8 mouse cellular contexts compared by ENCODE assay signal in genomic region chr9:101407141-101407540, GRCm38 (mm10).
DNase-seq lines count a peak whose midpoint lies in the region; ATAC-seq and TF ChIP-seq lines count a peak whose summit lies in the region.
"Had no signal": no experiment of that assay in that cellular context is flagged by ENCODE, and none has a peak within 500 bp of the region (broad histone marks: within the 10 kb centered on the region; RNA-seq: fewer than 3 reads in every experiment).

No protein-coding gene starts in this region.

- H3K9me3 ChIP-seq in limb, embryonic 11.5 days (ENCODE audit: control insufficient read depth, low read length): no peaks in the 10 kb centered on the region
- no peaks in the 10 kb centered on the region for H3K9me3 ChIP-seq in limb, embryonic 10.5 days (replicated peaks)
- H3K9me3 ChIP-seq in forebrain, postnatal 0 days (ENCODE audit: low read length): no peaks in the 10 kb centered on the region
- H3K9me3 ChIP-seq in intestine, postnatal 0 days (ENCODE audit: control insufficient read depth): no peaks in the 10 kb centered on the region

- 79% methylated on average over 5 of the region's 5 CpGs for WGBS in limb, embryonic 11.5 days
- WGBS in limb, embryonic 10.5 days: 85% methylated on average over 5 of the region's 5 CpGs
- WGBS in forebrain, postnatal 0 days: 15% methylated on average over 5 of the region's 5 CpGs
- 60% methylated on average over 5 of the region's 5 CpGs for WGBS in intestine, postnatal 0 days

- no peak overlapping the region for H3K4me2 ChIP-seq in limb, embryonic 11.5 days (ENCODE audit: low read depth, severe bottlenecking)
- no peak overlapping the region for H3K4me2 ChIP-seq in forebrain, postnatal 0 days (ENCODE audit: low read depth)
- H3K4me2 ChIP-seq in intestine, postnatal 0 days (replicated peaks; ENCODE audit: low read depth): no peak overlapping the region

- H3K4me1 ChIP-seq in limb, embryonic 11.5 days (ENCODE audit: control insufficient read depth, insufficient read depth, low read length): 0 out of 2 replicates have a peak, but pooled peaks cover 3% of the 10 kb centered on the region
- H3K4me1 ChIP-seq in limb, embryonic 10.5 days: peaks cover 28% of the 10 kb centered on the region
- peaks cover 23% of the 10 kb centered on the region for H3K4me1 ChIP-seq in forebrain, postnatal 0 days (ENCODE audit: insufficient read depth)
- no peaks in the 10 kb centered on the region for H3K4me1 ChIP-seq in intestine, postnatal 0 days (replicated peaks; ENCODE audit: control insufficient read depth, insufficient read depth, low read length)

- no peaks in the 10 kb centered on the region for H3K36me3 ChIP-seq in limb, embryonic 11.5 days (ENCODE audit: control insufficient read depth, insufficient read depth, low read length)
- no peaks in the 10 kb centered on the region for H3K36me3 ChIP-seq in limb, embryonic 10.5 days
- H3K36me3 ChIP-seq in forebrain, postnatal 0 days (ENCODE audit: insufficient read depth): no peaks in the 10 kb centered on the region
- H3K36me3 ChIP-seq in intestine, postnatal 0 days (ENCODE audit: control insufficient read depth, insufficient read depth): no peaks in the 10 kb centered on the region
- H3K36me3 ChIP-seq: G1E had no signal

- DNase-seq in limb, embryonic 11.5 days (ENCODE audit: low spot score): peak; percentile 17
- DNase-seq in limb, embryonic 10.5 days (ENCODE audit: low spot score): no peak
- peak; percentile 86 for DNase-seq in forebrain, postnatal 0 days
- DNase-seq in left cerebral cortex, adult 9 months (ENCODE audit: low spot score in 2 of 2): peak; percentile 58 to 76
- peak; percentile 45 for DNase-seq in skeletal muscle tissue, adult 2 months (ENCODE audit: low read depth, low spot score)
- DNase-seq in urinary bladder, postnatal 4 days (ENCODE audit: low spot score in 2 of 2): no peak

- no peak overlapping the region for H3K4me3 ChIP-seq in limb, embryonic 11.5 days (ENCODE audit: low read depth, low read length)
- no peak overlapping the region for H3K4me3 ChIP-seq in limb, embryonic 10.5 days
- no peak overlapping the region for H3K4me3 ChIP-seq in forebrain, postnatal 0 days (ENCODE audit: low read depth, low read length)
- no peak overlapping the region for H3K4me3 ChIP-seq in intestine, postnatal 0 days (ENCODE audit: low read depth, low read length)

- no peak overlapping the region for H3K9ac ChIP-seq in limb, embryonic 11.5 days (ENCODE audit: low read length)
- no peak overlapping the region for H3K9ac ChIP-seq in forebrain, postnatal 0 days
- no peak overlapping the region for H3K9ac ChIP-seq in intestine, postnatal 0 days (ENCODE audit: low read depth, low read length)

- no peak for TF ChIP-seq CTCF in forebrain, postnatal 0 days (IDR thresholded peaks at IDR 0.05; ENCODE audit: low read depth)
- TF ChIP-seq CTCF in intestine, postnatal 0 days (IDR thresholded peaks at IDR 0.05; ENCODE audit: low read depth): no peak

- ATAC-seq in limb, embryonic 11.5 days (ENCODE audit: insufficient number of reproducible peaks, low FRiP score, low TSS enrichment, low read depth): no peak
- ATAC-seq in forebrain, postnatal 0 days: peak; percentile 91
- ATAC-seq in intestine, postnatal 0 days: no peak

- no peak overlapping the region for H3K27ac ChIP-seq in limb, embryonic 11.5 days (replicated peaks; ENCODE audit: low read depth, low read length)
- H3K27ac ChIP-seq in limb, embryonic 10.5 days: no peak overlapping the region
- H3K27ac ChIP-seq in forebrain, postnatal 0 days (ENCODE audit: low read depth, low read length): peak overlapping the region; percentile 69
- no peak overlapping the region for H3K27ac ChIP-seq in intestine, postnatal 0 days (ENCODE audit: low read depth, low read length)

- no peaks in the 10 kb centered on the region for H3K27me3 ChIP-seq in limb, embryonic 11.5 days (ENCODE audit: control insufficient read depth, insufficient read depth, low read length)
- H3K27me3 ChIP-seq in limb, embryonic 10.5 days (ENCODE audit: low read depth, poor library complexity, severe bottlenecking): peaks cover 11% of the 10 kb centered on the region; the same call in 1 of the 2 replicates
- no peaks in the 10 kb centered on the region for H3K27me3 ChIP-seq in forebrain, postnatal 0 days (ENCODE audit: insufficient read depth, low read length)
- no peaks in the 10 kb centered on the region for H3K27me3 ChIP-seq in intestine, postnatal 0 days (replicated peaks; ENCODE audit: control insufficient read depth, insufficient read depth, low read length)

Comparison
In these comparisons a context has a peak if more than half of its experiments do, and no peak if none do; other contexts are left out.
1. DNase-seq: peak in limb, embryonic 11.5 days (single experiment), forebrain, postnatal 0 days (single experiment), left cerebral cortex, adult 9 months (2 of 2) and skeletal muscle tissue, adult 2 months (single experiment); none in limb, embryonic 10.5 days (single experiment) and urinary bladder, postnatal 4 days (0 of 2).